Mouse (Mus musculus) intestine, postnatal 0 days (tissue): ENCODE data around the gene Dixdc1. TPM values are rescaled to one million over a fixed set of nuclear protein-coding genes. Genes with fewer than 3 reads are reported as not detected.

Source experiments
- ATAC-seq: fragments of 200-750 bp; cut with Nextera tagmentation; 2 replicates; pipeline ENCODE4 v1.8.0; 2017; ENCODE audit warnings: mild to moderate bottlenecking, moderate TSS enrichment, moderate library complexity
- H3K27ac ChIP-seq: fragments of 300-500 bp; sonication (generic); 2 replicates; pipeline ENCODE4 v1.5.1; 2014; ENCODE audit warnings: mild to moderate bottlenecking, low read depth, low read length, moderate library complexity
- H3K27me3 ChIP-seq: fragments of 300-500 bp; sonication (generic); replicated peaks from 2 replicates; pipeline ENCODE4 v1.6.1; 2014; ENCODE audit warnings: low read length, mixed read lengths; ENCODE audit not compliant: control insufficient read depth, insufficient read depth
- H3K36me3 ChIP-seq: fragments of 300-500 bp; sonication (generic); 2 replicates; pipeline ENCODE4 v1.6.1; 2014; ENCODE audit warnings: mild to moderate bottlenecking, moderate library complexity; ENCODE audit not compliant: control insufficient read depth, insufficient read depth
- H3K4me1 ChIP-seq: fragments of 300-500 bp; sonication (generic); replicated peaks from 2 replicates; pipeline ENCODE4 v1.6.1; 2014; ENCODE audit warnings: antibody characterized with exemption, low read length, mixed read lengths; ENCODE audit not compliant: control insufficient read depth, insufficient read depth
- H3K4me2 ChIP-seq: fragments of 300-500 bp; sonication (generic); replicated peaks from 2 replicates; pipeline ENCODE4 v1.6.1; 2014; ENCODE audit warnings: low read depth, mild to moderate bottlenecking, moderate library complexity
- H3K4me3 ChIP-seq: fragments of 300-500 bp; sonication (generic); 2 replicates; pipeline ENCODE4 v1.5.1; 2014; ENCODE audit warnings: low read depth, low read length
- H3K9ac ChIP-seq: fragments of 300-500 bp; sonication (generic); 2 replicates; pipeline ENCODE4 v1.6.1; 2014; ENCODE audit warnings: mild to moderate bottlenecking, low read depth, low read length
- H3K9me3 ChIP-seq: fragments of 300-500 bp; sonication (generic); 2 replicates; pipeline ENCODE4 v1.6.1; 2016; ENCODE audit warnings: mixed run types; ENCODE audit not compliant: control insufficient read depth
- CTCF ChIP-seq: sonication (generic); IDR thresholded peaks from 2 replicates; pipeline ENCODE4 v1.5.1; 2016; ENCODE audit warnings: low read depth, mild to moderate bottlenecking, control low read depth, antibody characterized with exemption, moderate library complexity
- WGBS: fragments of 180-500 bp; shearing (Covaris S2); extraction: QIAGEN DNeasy Blood & Tissue Kit; methylation state at CpG from one replicate; pipeline ENCODE4 v1.1.7; 2014; 5-methylcytosine and 5-hydroxymethylcytosine counted together
- polyA plus RNA-seq: library from polyadenylated mRNA; unstranded; fragments of >200 nt; fragmentation: Nextera tagmentation; extraction: Ambion mirVana; gene quantifications from 2 replicates; pipeline ENCODE4 v1.2.1, GENCODE M21; 2015

Dixdc1 gene
- polyA plus RNA-seq, 1 experiment from 2014 or later, result 2.9 TPM

- ATAC-seq, result no peak
- Histone ChIP-seq H3K9ac (no peak overlapping the region), H3K4me3 (no peak overlapping the region), H3K9me3 (no peaks in the 10 kb centered on the region), H3K4me1 (no peaks in the 10 kb centered on the region), H3K27ac (no peak overlapping the region), H3K27me3 (peaks cover 4% of the 10 kb centered on the region; the same call in 1 of the 2 replicates), H3K4me2 (no peak overlapping the region), H3K36me3 (no peaks in the 10 kb centered on the region)
- no peak for TF ChIP-seq CTCF
- WGBS, result 77% methylated on average over 6 of the region's 6 CpGs
These were observed 72.9 kb downstream of the Dixdc1 start for GRCm38 (mm10) chr9:50666442-50666841.

GRCm38 (mm10) chr9:50664826-50665225 is 74.5 kb downstream of the Dixdc1 start:
- H3K27me3 ChIP-seq, result peaks cover 4% of the 10 kb centered on the region; the same call in 1 of the 2 replicates
- no peak for TF ChIP-seq CTCF
- no peaks in the 10 kb centered on the region for H3K36me3 ChIP-seq
- H3K9me3 ChIP-seq, result no peaks in the 10 kb centered on the region
- no peak overlapping the region for H3K9ac ChIP-seq
- 88% methylated on average over 5 of the region's 5 CpGs for WGBS
- no peak for ATAC-seq
- H3K4me2 ChIP-seq, result no peak overlapping the region
- H3K4me1 ChIP-seq, result no peaks in the 10 kb centered on the region
- no peak overlapping the region for H3K4me3 ChIP-seq
- H3K27ac ChIP-seq, result no peak overlapping the region

GRCm38 (mm10) chr9:50660431-50660830 is 78.9 kb downstream of the Dixdc1 start:
- Histone ChIP-seq H3K4me3 (peak overlapping the region; percentile 97), H3K4me1 (no peaks in the 10 kb centered on the region), H3K9me3 (no peaks in the 10 kb centered on the region), H3K4me2 (peak overlapping the region; percentile 80), H3K9ac (no peak overlapping the region), H3K27me3 (no peaks in the 10 kb centered on the region; the same call in 1 of the 2 replicates), H3K27ac (peak overlapping the region; percentile 69), H3K36me3 (peaks cover 10% of the 10 kb centered on the region)
- WGBS, result 9% methylated on average over 12 of the region's 12 CpGs
- ATAC-seq, result peak; percentile 84
- TF ChIP-seq CTCF, result no peak

GRCm38 (mm10) chr9:50659392-50660217 is 79.7 kb downstream of the Dixdc1 start, which contains the start of gene Dlat:
Dlat (minus strand) TSS chr9:50659780.
- Histone ChIP-seq H3K27ac (peak within 1 kb of the TSS; percentile 69), H3K36me3 (peaks cover 15% of the 10 kb centered on the region), H3K27me3 (no peaks in the 10 kb centered on the region; the same call in 1 of the 2 replicates), H3K4me2 (peak within 1 kb of the TSS; percentile 80), H3K4me3 (peak within 1 kb of the TSS; percentile 97), H3K4me1 (no peaks in the 10 kb centered on the region), H3K9ac (peak within 1 kb of the TSS; percentile 80), H3K9me3 (no peaks in the 10 kb centered on the region)
- no peak; the same call in 1 of the 2 replicates for TF ChIP-seq CTCF
- ATAC-seq, result peak; percentile 87
- WGBS, result under 1% methylated on average over 63 of the region's 63 CpGs

GRCm38 (mm10) chr9:50658941-50659388 is 80.4 kb downstream of the Dixdc1 start:
- peaks cover 21% of the 10 kb centered on the region for H3K36me3 ChIP-seq
- H3K27ac ChIP-seq, result peak overlapping the region; percentile 69
- peak; percentile 23 for ATAC-seq
- H3K9ac ChIP-seq, result peak overlapping the region; percentile 80
- H3K4me1 ChIP-seq, result no peaks in the 10 kb centered on the region
- no peaks in the 10 kb centered on the region for H3K9me3 ChIP-seq
- peak overlapping the region; percentile 80 for H3K4me2 ChIP-seq
- TF ChIP-seq CTCF, result no peak
- under 1% methylated on average over 28 of the region's 28 CpGs for WGBS
- peak overlapping the region; percentile 97 for H3K4me3 ChIP-seq
- no peaks in the 10 kb centered on the region; the same call in 1 of the 2 replicates for H3K27me3 ChIP-seq

GRCm38 (mm10) chr9:50658391-50658790 is 80.9 kb downstream of the Dixdc1 start:
- Histone ChIP-seq H3K4me2 (peak overlapping the region; percentile 80), H3K36me3 (peaks cover 27% of the 10 kb centered on the region), H3K9me3 (no peaks in the 10 kb centered on the region), H3K4me1 (no peaks in the 10 kb centered on the region), H3K27ac (no peak overlapping the region), H3K27me3 (no peaks in the 10 kb centered on the region), H3K4me3 (peak overlapping the region; percentile 97), H3K9ac (peak overlapping the region; percentile 80; the same call in 1 of the 2 replicates)
- TF ChIP-seq CTCF, result no peak
- WGBS, result 18% methylated on average over 5 of the region's 5 CpGs
- no peak for ATAC-seq
